Mouse (Mus musculus): ENCODE measurements around the gene Kif13a.
A peak's percentile ranks its signal among the peaks of the same experiment; 100 is the strongest.

The Kif13a gene

DNA sequence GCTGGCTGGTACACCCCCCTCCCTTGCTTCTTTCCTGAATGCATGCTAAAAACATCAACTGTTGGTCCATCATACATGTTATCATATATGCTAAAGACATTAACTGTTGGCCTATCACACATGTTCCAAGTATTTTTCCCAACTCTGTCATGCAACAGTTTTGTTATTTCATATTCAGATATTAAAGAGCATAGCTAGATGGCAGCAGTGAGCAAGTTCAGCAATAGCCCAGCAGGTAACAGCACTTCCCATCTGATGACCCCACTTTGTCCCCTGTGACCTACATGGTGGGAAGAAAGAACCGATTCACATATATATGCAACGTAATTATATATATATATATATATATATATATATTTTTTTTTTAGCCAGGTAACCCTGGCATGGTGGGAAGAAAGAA lies 91.1 kb downstream of the Kif13a start:
- no peak for DNase-seq (ENCODE audit: low spot score in 2 of 2)

DNA sequence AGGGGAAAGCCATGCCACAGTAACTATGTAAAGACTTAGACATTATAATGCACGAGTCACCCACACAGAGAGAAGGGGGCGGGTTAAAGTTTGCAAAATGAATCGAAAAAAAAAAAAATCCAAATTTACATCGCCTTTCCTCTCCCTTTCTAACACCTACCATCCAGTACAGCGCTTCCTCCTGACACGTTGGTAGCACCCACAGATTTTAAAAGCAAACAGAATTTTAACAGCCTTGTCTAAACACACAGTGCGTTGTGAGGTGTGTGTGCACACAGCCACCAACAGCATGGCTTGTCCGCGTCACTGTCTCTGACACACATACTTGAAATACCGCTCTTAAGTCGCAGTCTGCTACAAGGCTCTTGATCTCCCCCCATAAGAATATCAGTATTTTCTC lies 94.3 kb downstream of the Kif13a start:
- DNase-seq (ENCODE audit: low spot score in 2 of 2): no peak

DNA sequence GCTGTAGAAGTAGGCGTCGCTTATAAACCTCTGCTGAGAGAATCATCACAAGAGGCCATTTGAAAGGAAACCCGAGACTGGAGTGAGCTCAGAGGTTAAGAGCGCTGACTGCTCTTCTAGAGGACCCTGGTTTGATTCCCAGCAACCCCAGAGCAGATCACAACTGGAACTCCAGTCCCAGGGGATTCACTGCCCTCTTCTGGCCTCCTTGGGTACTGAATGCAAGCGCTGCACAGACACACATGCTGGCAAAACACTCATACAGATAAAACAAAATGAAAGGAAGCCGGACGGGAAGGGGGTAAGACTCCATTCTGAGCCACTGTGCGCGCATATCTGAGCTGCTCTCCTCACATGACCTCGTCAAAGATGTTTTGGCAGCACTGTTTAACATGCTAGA lies 94.9 kb downstream of the Kif13a start:
- DNase-seq (ENCODE audit: low spot score in 2 of 2): no peak

DNA sequence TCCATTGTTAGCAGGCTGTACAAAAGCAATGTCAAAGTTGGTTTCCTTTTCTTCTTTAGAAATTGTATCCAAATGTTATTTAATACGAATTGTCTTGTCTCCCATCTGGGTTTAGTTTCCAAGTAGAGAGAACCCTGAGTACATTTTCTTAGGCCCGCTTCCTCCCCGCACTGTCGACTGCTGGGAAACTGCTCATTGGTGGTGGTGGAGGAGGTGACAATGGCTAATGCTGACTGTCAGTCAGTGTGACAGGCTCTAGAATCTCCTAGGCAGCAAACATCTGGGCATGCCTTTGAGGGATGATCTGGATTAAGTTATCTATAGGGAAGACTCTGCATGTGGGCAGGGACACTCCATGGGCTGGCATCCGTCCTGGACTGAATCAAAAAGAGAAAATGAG lies 96.1 kb downstream of the Kif13a start:
- no peak for DNase-seq (ENCODE audit: low spot score in 2 of 2)

DNA sequence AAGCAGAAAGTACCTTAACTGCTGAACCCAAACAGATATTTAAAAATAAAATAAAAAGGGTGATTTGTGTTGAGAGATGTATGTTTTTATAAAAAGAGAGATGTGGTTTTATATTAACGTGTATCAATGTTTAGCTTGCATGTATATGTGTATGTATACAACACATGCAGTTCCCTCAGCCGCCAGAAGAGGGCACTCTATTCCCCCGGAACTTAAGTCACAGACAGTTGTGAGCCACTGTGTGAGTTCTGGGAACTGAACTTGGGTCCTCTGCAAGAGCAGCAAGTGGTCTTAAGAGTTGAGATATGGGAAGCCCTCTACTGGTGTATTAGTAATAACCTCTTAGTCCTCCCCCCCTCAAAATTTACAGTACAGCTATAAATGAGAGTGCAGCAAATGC lies 96.7 kb downstream of the Kif13a start:
- no peak for DNase-seq (ENCODE audit: low spot score in 2 of 2)

DNA sequence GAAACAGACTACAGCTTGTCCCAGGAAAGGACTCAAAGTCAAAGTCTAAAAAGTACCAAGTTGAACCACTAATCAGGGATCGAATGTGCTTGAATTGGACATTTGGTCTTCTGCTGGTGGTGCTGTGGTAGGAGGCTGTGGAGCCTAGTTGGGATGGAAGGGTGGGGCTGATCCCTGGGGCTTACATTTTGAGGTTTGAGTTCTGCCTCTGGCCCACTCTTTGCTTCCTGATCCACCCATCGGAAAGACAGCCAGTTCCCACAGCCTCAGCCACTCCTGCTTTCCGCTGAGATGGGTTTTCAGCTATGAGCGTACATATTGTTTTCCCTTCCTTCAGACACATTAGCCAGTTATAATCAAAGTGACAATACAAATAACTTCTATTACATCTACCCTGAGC lies 106.4 kb downstream of the Kif13a start:
- no peak for DNase-seq (ENCODE audit: low spot score in 2 of 2)

DNA sequence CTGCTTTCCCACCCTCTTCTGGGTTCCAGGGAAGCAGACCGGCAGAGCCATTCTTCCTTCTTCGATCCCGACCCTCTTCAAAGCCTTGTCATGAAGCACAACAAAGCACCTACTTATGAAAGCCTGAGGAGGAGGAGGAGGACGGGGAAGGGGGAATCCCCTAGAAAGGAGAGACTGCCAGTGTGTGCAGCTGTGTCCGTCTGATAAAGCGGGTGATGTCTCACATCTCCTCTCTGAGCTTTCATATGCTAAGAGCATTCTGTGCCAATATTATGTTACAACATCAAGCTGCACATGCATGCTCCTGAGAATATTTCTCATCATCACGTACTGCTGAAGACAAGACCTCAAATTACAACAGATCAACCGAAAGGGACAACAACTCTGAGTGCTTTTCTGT lies 107.5 kb downstream of the Kif13a start:
- no peak for DNase-seq (ENCODE audit: low spot score in 2 of 2)

DNA sequence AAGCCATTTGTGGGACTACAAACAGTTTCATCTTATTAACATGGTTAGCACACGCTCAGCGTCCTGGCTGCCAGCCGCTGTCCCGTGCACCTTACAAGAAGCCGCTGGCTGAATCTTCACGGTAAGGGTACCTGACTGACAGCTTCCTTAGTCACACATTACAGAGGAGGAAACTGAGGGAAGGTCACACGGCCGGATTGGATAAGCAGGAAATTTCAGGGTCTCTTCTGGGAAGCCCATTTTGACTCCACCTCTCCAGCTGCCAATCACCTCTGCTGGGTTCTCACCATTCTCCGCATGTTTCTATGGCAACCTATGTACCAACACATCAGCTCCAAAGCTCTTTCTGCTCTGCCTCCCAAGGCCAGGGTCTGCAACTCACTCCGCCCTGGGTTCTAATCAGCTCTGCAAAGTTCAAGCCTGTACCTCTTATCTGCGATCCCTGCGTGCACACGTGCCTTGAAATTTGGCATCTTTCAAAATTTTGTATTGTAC lies 109.9 kb downstream of the Kif13a start:
- DNase-seq (ENCODE audit: low spot score in 2 of 2): no peak

DNA sequence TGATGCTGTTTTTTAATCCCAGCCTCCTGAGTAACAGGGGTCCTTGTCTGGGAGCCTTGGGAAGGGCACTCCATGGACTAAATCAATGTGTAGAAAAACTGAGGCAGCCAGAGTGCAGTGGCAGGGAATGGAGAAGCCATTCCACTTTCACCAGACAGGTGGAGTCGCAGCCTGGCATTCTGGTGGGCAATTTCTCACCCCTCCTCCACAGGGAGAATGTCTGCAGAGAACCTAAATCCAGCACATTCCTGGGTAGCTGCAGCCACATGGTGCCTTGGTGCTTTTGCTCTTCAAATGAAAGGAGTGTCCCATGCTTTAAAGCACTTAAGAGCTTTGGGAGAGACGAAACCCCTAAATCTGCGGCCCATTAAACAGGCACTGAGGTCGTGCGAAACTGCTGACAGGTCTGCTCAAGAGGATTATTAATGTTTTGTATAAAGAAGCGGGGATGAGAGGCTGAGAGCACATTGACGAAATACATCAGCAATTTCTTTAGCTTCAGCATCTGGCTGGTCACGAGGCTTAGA lies 110.4 kb downstream of the Kif13a start:
- no peak for DNase-seq (ENCODE audit: low spot score in 2 of 2)

DNA sequence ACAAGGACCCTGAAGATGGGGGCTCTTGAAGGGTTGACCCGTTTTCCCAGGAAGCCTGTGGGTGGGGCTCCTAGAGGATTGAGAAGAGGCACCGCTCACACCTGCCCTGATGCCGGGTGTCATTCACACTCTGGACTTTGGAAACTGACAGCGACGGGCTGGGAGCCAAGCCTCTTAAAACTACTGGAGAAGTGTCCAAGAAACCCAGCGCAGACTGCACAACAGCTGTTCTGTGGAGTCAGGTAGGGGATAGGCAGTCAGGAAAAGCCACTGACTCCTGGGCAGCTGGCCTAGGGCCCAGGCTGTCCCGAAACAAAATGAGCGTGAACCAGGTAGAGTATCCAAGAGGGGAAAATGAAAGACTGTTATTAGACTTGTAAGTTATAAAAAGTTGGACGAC lies 111.3 kb downstream of the Kif13a start:
- no peak for DNase-seq (ENCODE audit: low spot score in 2 of 2)

DNA sequence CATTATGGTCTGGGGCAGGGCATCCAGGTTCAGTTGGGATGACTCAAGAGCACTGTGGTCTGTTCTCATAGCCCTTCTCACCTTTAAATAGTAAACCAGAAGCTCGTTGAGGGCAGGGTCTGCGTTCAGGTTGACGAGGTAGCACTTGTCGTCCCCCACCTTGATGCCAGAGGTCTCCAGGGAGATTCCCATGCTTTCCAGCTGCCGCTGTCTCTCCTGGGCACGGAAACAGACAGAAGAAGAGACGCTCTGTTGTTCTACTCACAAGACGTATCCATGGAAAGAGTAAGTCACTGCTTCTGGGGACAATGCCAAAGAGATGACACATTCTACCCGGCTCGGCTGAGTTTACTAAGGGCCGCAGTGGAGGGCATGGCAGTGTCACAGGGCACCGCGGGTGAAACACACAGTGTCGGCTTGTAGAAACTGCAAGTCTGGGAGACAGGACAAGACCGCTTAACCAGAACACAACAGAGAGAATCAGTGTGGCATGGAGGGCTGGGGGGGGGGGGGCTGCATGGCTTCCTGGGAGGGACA lies 117.0 kb downstream of the Kif13a start:
- no peak for DNase-seq (ENCODE audit: low spot score in 2 of 2)

DNA sequence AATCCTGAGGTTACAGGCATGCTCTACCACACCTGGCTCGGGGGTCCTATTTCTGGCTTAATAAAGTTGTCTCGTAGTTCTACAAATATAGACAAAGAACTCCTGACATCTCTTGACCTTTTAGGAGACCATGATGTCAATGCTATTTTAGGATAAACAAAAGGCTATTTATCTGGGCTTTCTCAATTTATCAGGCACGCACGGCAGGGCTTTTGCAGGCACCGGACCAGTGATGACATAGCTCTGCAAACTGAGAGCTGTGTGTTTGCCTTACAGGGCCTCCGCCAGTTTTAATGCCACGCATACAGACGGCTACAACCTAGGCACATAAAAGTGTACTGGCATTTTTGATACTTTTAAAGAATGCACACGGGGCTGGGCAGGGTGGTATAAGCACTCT lies 118.0 kb downstream of the Kif13a start:
- no peak for DNase-seq (ENCODE audit: low spot score in 2 of 2)

DNA sequence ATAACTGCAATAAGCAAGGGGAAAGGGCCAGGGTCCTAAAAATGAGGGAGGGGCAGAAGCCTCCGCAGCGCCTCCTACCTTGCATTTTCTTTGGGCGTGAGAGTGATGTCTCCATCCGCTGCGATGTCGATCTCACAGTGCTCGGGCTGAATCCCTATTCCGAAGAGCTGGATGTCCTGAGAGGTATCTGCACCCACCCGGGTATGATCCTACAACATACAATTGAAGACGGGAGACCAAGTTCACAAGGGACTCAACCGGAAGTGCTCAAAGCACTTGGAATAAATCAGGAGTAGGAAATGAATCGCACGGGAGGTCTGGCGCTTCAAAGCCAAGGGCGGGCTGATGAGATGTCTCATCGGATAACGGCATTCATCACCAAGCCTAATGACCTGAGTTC lies 119.1 kb downstream of the Kif13a start:
- DNase-seq (ENCODE audit: low spot score in 2 of 2): no peak

DNA sequence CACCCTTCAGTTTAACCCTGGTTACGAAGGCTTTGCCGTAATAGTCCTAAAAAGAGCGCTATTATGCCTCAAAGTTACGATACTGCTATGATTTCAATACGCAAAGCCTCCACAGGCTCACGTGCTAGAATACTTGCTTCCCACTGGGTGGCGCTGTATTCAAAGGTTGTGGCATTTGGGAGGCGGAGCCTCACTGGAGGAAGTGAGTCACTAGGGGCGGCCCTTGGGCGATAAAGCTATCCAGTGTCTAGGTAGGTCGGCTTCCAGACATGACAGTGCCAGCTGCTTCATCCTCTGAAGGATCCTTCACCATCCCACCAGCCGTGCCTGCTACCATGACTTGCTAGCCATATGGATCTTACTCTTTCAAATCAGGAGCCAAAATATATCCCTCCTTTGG lies 119.6 kb downstream of the Kif13a start:
- peak in 1 of 2 experiments; percentile 38 for DNase-seq (ENCODE audit: low spot score in 2 of 2)

DNA sequence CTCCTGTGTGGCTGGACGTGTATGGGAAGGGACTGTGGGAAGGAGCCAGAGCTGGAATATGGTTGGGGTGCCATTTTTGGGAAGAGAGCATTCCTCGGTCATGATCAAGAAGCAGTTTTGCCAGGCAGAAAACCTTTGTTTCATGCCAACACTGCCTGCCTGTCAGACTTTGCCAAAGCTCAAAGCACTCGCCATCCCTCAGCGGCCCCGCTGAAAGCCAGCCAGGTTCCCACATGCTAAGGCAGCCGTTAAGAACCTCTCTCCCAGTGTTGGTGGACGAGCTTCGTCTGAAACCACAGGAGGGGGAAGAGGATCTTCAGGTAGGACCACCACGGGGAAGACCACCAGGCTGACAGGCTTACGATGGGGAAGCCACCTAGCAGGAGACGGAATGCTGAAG lies 121.8 kb downstream of the Kif13a start:
- DNase-seq (ENCODE audit: low spot score in 2 of 2): no peak

DNA sequence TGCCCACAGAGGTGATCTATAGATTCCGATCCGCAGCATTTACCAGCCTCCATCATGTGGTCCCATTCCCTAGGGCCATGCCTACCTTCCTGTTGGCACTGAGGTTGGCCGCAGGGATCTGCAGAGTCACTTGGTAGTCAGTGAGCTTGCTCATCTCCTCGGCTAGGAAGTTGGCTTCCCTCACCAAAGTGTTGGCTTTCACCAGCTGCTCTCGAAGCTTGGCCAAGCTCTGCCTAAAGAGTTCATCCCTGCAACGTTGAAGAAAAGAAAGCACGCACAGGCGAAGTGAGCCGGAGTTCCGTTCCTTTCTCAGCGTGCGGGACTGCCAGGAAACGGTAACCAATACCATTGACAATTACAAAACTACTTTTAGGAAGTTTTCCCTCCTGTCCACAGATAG lies 128.5 kb downstream of the Kif13a start:
- no peak for DNase-seq (ENCODE audit: low spot score in 2 of 2)

DNA sequence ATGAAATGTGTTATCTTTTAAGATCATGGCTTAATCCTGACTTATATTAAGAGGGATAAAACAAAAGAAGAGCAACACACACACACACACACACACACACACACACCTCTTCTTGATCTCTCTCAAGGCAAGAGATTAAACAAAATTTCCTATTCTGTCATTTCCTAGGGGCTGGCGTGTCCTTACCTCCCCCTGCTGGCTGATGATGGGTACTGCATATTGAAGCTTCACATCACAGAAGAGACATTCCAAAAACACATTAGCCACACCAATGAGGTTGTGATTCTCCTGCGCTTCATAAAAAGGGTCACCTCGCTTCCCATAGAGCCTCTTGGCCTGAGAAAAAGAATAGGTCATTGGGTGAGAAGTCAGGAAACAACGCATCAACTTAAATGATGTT lies 131.5 kb downstream of the Kif13a start:
- DNase-seq (ENCODE audit: low spot score in 2 of 2): no peak

DNA sequence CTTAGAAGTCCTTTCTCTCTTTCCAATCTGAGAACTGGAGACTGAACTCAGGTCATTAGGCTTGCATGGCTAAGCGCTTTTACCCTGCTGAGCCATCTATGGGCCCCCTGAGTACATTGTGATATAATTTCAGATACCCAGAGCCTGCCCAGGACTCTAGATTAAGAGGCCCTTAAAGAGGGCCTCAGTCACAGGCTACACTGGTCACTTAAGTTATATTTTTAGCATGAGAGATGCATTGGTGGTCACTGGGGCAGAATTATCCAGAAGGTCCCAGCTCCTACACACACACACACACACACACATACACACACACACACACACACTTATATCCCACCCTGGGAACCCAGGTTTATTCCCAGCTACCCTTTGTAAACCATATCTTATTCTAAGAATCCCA lies 133.3 kb downstream of the Kif13a start:
- DNase-seq (ENCODE audit: low spot score in 2 of 2): no peak

DNA sequence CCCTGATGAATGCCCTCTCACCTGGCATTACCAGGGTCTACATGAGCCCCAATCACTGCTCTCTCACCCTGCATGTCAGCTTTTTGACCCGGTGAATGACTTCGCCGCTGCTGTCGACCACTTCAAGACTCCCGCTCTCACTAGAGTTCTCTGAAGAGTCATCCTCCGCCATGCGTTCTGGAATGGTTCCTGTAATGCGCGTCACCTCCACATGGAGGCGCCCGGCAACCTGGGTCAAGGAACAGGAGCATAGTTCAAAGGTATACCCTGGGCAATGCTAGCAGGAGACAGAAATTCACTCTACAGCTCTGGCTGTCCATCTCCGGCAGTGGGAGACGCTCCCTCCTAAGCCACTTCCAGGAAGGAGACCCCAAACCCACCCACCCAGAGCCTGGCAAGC lies 135.8 kb downstream of the Kif13a start:
- DNase-seq (ENCODE audit: low spot score in 2 of 2): no peak

DNA sequence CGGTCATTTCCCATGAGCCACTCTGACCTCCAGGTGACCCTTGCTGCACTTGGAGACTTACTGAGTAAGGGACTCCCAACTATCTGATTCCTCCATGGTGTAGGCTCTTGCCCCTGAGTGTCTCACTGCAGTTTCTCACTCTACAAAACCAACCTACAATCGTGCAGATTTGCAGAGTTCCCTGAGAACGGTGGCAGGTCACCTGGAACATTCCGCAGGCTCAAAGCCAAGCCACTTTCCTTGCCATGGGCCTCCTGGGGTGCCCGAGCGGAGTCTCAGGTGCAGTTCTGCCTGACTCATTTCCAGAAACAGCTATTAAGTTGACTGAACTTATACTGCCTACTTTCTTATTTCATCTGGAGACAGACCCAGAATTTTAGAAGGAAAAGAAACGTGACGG lies 141.2 kb downstream of the Kif13a start:
- no peak for DNase-seq (ENCODE audit: low spot score in 2 of 2)

DNA sequence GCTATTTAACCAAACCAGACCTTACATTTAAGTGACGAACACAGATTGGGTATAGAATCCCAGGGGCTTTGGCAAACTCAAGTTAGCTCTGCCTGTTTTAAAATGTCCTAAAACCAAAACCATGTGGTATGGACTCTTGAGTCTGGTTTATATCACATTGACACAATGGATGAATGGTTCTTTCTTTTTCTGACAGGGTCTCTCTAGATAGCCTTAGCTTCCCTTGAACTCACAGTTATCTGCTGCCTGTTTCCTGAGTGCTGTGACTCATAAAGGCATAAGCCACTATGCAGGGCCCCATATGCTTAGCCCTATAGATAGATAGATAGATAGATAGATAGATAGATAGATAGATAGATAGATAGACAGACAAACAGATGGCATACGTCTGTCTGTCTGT lies 142.8 kb downstream of the Kif13a start:
- DNase-seq (ENCODE audit: low spot score in 2 of 2): no peak

DNA sequence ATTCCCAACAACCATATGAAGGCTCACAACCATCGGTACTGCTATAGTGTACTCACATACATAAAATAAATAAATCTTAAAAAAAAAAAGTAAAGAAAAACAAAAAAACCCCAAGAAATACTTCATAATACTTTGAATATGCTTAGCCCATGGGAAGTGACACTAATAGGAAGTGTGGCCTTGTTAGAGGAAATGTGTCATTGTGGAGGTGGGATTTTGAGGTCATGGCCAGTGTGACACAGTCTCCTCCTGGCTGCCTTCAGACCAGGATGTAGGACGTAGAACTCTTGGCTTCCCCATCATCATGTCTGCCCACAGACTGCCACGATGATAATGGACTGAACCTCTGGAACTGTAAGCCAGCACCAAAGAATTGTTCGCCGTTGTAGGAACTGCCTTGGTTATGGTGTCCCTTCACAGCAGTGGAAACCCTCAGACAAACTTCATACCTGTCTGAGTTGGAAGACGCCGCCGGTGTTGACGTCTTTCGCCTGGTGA lies 143.6 kb downstream of the Kif13a start:
- no peak for DNase-seq (ENCODE audit: low spot score in 2 of 2)

DNA sequence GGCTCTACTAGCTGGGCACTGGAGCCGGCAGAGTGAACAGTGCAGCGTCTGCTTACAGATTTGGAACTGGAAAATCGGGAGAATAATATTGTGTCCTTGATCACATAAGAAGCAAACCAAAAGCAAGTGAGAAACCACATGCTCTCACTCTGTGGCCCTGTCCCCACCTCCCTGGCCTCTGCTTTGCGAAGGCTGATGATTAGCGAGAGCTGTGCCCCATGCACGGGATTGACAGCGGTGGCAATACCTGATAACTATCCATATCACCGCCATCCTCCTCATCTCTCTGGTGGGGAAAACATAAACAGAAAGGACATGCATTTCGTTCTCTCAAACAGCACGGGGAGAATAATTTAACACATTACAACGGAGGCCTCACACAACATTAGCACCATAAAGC lies 149.3 kb downstream of the Kif13a start:
- DNase-seq (ENCODE audit: low spot score in 2 of 2): no peak

DNA sequence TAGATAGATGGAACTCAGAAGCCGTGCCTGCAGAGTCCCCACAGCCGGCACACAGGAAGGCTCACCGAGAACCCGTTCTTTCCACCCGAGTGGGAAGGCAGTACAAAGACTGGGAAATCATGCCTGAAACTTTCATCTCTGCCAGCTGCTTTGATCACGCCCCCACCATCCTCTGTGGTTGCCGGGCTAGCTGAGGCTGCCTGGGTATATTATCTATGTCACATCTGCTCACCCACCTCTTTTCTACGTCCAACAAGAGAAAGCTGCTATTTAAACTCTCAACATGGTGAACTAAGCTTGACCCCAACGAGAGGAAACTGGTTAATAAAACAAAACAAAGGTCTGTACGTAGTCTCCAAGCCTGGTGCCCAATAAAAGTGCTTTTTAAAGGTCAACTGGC lies 149.8 kb downstream of the Kif13a start:
- no peak for DNase-seq (ENCODE audit: low spot score in 2 of 2)

Measured in urinary bladder, postnatal 4 days (tissue).